In genomic region chr1:60716567-60716966, GRCm38 (mm10) we compare ENCODE assay signal across 11 mouse cellular contexts. TPM values are rescaled to one million over a fixed set of nuclear protein-coding genes. Genes with fewer than 3 reads are reported as not detected.
A peak's percentile ranks its signal among the peaks of the same experiment; 100 is the strongest.
DNase-seq lines count a peak whose midpoint lies in the region; ATAC-seq and TF ChIP-seq lines count a peak whose summit lies in the region.
"Had no signal": no experiment of that assay in that cellular context is flagged by ENCODE, and none has a peak within 500 bp of the region (broad histone marks: within the 10 kb centered on the region; RNA-seq: fewer than 3 reads in every experiment).

TSS of gene Cd28 (plus strand) at chr1:60716800.

- no peak for TF ChIP-seq CTCF in kidney, adult 2 months (conservative IDR thresholded peaks at IDR 0.05; ENCODE audit: insufficient read depth, insufficient read length, low read depth, low read length)

- no peaks in the 10 kb centered on the region for H3K36me3 ChIP-seq in kidney, adult 2 months (ENCODE audit: control insufficient read depth, insufficient read depth, low read length)

- H3K4me1 ChIP-seq in kidney, adult 2 months (ENCODE audit: control insufficient read depth, insufficient read depth, low read length), result peaks cover 6% of the 10 kb centered on the region; the same call in 1 of the 2 replicates

- no peak for TF ChIP-seq POLR2A in kidney, adult 2 months (IDR thresholded peaks at IDR 0.05; ENCODE audit: low read depth, low read length)

- DNase-seq in kidney, adult 2 months, result no peak
- DNase-seq in kidney, postnatal 4 days, result no peak
- DNase-seq in thymus, postnatal 0 days (ENCODE audit: low spot score), result no peak
- no peak for DNase-seq in thymus, postnatal 4 days
- DNase-seq in right cerebral cortex, postnatal 4 days, result no peak
- DNase-seq in ovary, postnatal 10 days (ENCODE audit: low spot score), result no peak
- DNase-seq: layer of hippocampus, postnatal 36 days had no signal

- H3K27me3 ChIP-seq in kidney, adult 2 months (replicated peaks; ENCODE audit: control insufficient read depth, insufficient read depth, low read length), result no peaks in the 10 kb centered on the region

- H3K27ac ChIP-seq in kidney, adult 2 months (ENCODE audit: insufficient read depth, low read depth, low read length), result peak within 1 kb of the TSS; percentile 81
- H3K27ac ChIP-seq: hindbrain, embryonic 14.5 days had no signal

- WGBS in kidney, adult 2 months, result 67% methylated on average over 5 of the region's 5 CpGs

- H3K4me3 ChIP-seq in kidney, adult 2 months (ENCODE audit: insufficient read depth, low read depth, low read length), result no peak within 1 kb of the TSS

- ATAC-seq in inflammation-experienced regulatory T-cells, adult 6 months, result no peak
- no peak for ATAC-seq in erythroid progenitor cell, adult 5-6 weeks (replicated peaks; ENCODE audit: low FRiP score, poor library complexity, severe bottlenecking)
- ATAC-seq: Patski had no signal

RNA-seq across cellular contexts. Expression of gene Cd28, which starts in this region (rescaled TPM):
- polyA plus RNA-seq in kidney, adult 2 months (2012; rRNA removed), result 0.04 and 0.55 TPM in 2 replicates
- 94.5 and 103 TPM in 2 replicates for polyA plus RNA-seq in thymus, postnatal 0 days (2015; fragmentation: Nextera tagmentation; extraction: Ambion mirVana)
- 100 to 1,000 TPM; 248 to 316 (median 315) TPM for polyA plus RNA-seq in inflammation-experienced regulatory T-cells, adult 6 months (2017; shearing (Covaris generic))
- 1.1 and 5.9 TPM in 2 replicates for total RNA-seq in erythroid progenitor cell, adult 5-6 weeks (2015; ENCODE audit: low replicate concordance)
- 1.3 and 4.2 TPM in 2 replicates for total RNA-seq in erythroid progenitor cell, adult 5-6 weeks (2017; ENCODE audit: low replicate concordance)
- polyA plus RNA-seq: Patski had no signal

Comparison
In these comparisons a context has a peak if more than half of its experiments do, and no peak if none do; other contexts are left out.
1. RNA of gene Cd28 (polyA plus RNA-seq): 248 to 316 TPM in inflammation-experienced regulatory T-cells, adult 6 months and 94.5 to 103 TPM in thymus, postnatal 0 days; 0.04 to 0.55 TPM in kidney, adult 2 months; every median in the first group is over 10 times any median in the second.